Mouse (Mus musculus): ENCODE results near the gene Hnrnpll.
A peak's percentile ranks its signal among the peaks of the same experiment; 100 is the strongest.
"Not testable (repeated sequence)": the region's sequence is repeated elsewhere in the genome, so short reads cannot be mapped to it uniquely, and the experiment has no call there.

The Hnrnpll gene

GRCm38 (mm10) chr17:80058501-80058900 is 3.6 kb downstream of the Hnrnpll start:
- no peak for DNase-seq

- DNase-seq: no peak
Observed at GRCm38 (mm10) chr17:80053931-80054734, 8.0 kb downstream of the Hnrnpll start.

- DNase-seq: no peak
Observed at GRCm38 (mm10) chr17:80051682-80052081, 10.5 kb downstream of the Hnrnpll start.

- DNase-seq: not testable (repeated sequence)
Observed at GRCm38 (mm10) chr17:80049300-80049699, 12.8 kb downstream of the Hnrnpll start.

GRCm38 (mm10) chr17:80048230-80048629 is 13.9 kb downstream of the Hnrnpll start:
- peak; percentile 83 for DNase-seq

GRCm38 (mm10) chr17:80041739-80042138 is 20.4 kb downstream of the Hnrnpll start:
- DNase-seq: no peak

GRCm38 (mm10) chr17:80028675-80029074 is 33.5 kb downstream of the Hnrnpll start:
- DNase-seq: no peak

GRCm38 (mm10) chr17:80026189-80026936 is 35.8 kb downstream of the Hnrnpll start:
- DNase-seq: no peak

GRCm38 (mm10) chr17:80022090-80022489 is 40.0 kb downstream of the Hnrnpll start:
- peak; percentile 27 for DNase-seq

- DNase-seq: no peak
Observed at GRCm38 (mm10) chr17:80020495-80020894, 41.6 kb downstream of the Hnrnpll start.

- DNase-seq: peak; percentile 38
Observed at GRCm38 (mm10) chr17:80018976-80019541, 43.1 kb downstream of the Hnrnpll start.

GRCm38 (mm10) chr17:80018239-80018975 is 43.7 kb downstream of the Hnrnpll start:
- no peak for DNase-seq

GRCm38 (mm10) chr17:80017389-80017788 is 44.7 kb downstream of the Hnrnpll start:
- DNase-seq: peak; percentile 72

- not testable (repeated sequence) for DNase-seq
Observed at GRCm38 (mm10) chr17:80016400-80016799, 45.7 kb downstream of the Hnrnpll start.

- DNase-seq: no peak
Observed at GRCm38 (mm10) chr17:80014361-80014809, 47.7 kb downstream of the Hnrnpll start.

GRCm38 (mm10) chr17:80009926-80010325 is 52.2 kb downstream of the Hnrnpll start:
- no peak for DNase-seq

- peak; percentile 83 for DNase-seq
Observed at GRCm38 (mm10) chr17:80008847-80009246, 53.3 kb downstream of the Hnrnpll start.

- peak; percentile 81 for DNase-seq
Observed at GRCm38 (mm10) chr17:80004345-80005239, 57.5 kb downstream of the Hnrnpll start.

GRCm38 (mm10) chr17:80003851-80004250 is 58.3 kb downstream of the Hnrnpll start:
- DNase-seq: not testable (repeated sequence)

GRCm38 (mm10) chr17:80002385-80002852 is 59.7 kb downstream of the Hnrnpll start:
- DNase-seq: peak; percentile 50

GRCm38 (mm10) chr17:79999631-80000030 is 62.5 kb downstream of the Hnrnpll start:
- DNase-seq: no peak

GRCm38 (mm10) chr17:79998986-79999385 is 63.1 kb downstream of the Hnrnpll start:
- no peak for DNase-seq

Data from lung, postnatal 14 days (tissue).